Mouse (Mus musculus) hindbrain, embryonic 12.5 days (tissue): ENCODE data around the gene Nr1i3. TPM values are rescaled to one million over a fixed set of nuclear protein-coding genes. Genes with fewer than 3 reads are reported as not detected.

Experiments used
- ATAC-seq: fragments of 200-750 bp; cut with Nextera tagmentation; 2 replicates; pipeline ENCODE4 v1.8.0; 2017; ENCODE audit warnings: moderate TSS enrichment; ENCODE audit not compliant: low FRiP score
- H3K27ac ChIP-seq: fragments of 300-500 bp; sonication (generic); 2 replicates; pipeline ENCODE4 v1.5.1; 2016; ENCODE audit warnings: mild to moderate bottlenecking
- H3K27me3 ChIP-seq: fragments of 300-500 bp; sonication (generic); 2 replicates; pipeline ENCODE4 v1.6.1; 2016; ENCODE audit warnings: mild to moderate bottlenecking
- H3K36me3 ChIP-seq: fragments of 300-500 bp; sonication (generic); 2 replicates; pipeline ENCODE4 v1.6.1; 2016; ENCODE audit warnings: mild to moderate bottlenecking
- H3K4me1 ChIP-seq: fragments of 300-500 bp; sonication (generic); 2 replicates; pipeline ENCODE4 v1.6.1; 2016
- H3K4me2 ChIP-seq: fragments of 300-500 bp; sonication (generic); replicated peaks from 2 replicates; pipeline ENCODE4 v1.6.1; 2016; ENCODE audit warnings: mild to moderate bottlenecking
- H3K4me3 ChIP-seq: fragments of 300-500 bp; sonication (generic); 2 replicates; pipeline ENCODE4 v1.5.1; 2016; ENCODE audit warnings: mild to moderate bottlenecking
- H3K9ac ChIP-seq: fragments of 300-500 bp; sonication (generic); 2 replicates; pipeline ENCODE4 v1.6.1; 2016; ENCODE audit warnings: mild to moderate bottlenecking, moderate library complexity
- H3K9me3 ChIP-seq: fragments of 300-500 bp; sonication (generic); replicated peaks from 2 replicates; pipeline ENCODE4 v1.6.1; 2016; ENCODE audit warnings: mild to moderate bottlenecking
- WGBS: fragments of 180-500 bp; shearing (Covaris S2); methylation state at CpG from one replicate; pipeline ENCODE4 v1.1.7; 2016; 5-methylcytosine and 5-hydroxymethylcytosine counted together
- polyA plus RNA-seq: library from polyadenylated mRNA; unstranded; fragments of >200 nt; fragmentation: Nextera tagmentation; extraction: Ambion mirVana; gene quantifications from 2 replicates; pipeline ENCODE4 v1.2.1, GENCODE M21; 2016

Nr1i3 gene
- polyA plus RNA-seq: 0.15 and 0.39 TPM in 2 replicates

GRCm38 (mm10) chr1:171213801-171214496, at the start of gene Nr1i3:
TSS of gene Nr1i3 (plus strand) at chr1:171213970.
- Histone ChIP-seq H3K9ac (no peak within 1 kb of the TSS), H3K27me3 (no peaks in the 10 kb centered on the region), H3K4me3 (no peak within 1 kb of the TSS), H3K36me3 (peaks cover 10% of the 10 kb centered on the region; the same call in 1 of the 2 replicates), H3K9me3 (no peaks in the 10 kb centered on the region), H3K4me2 (no peak within 1 kb of the TSS), H3K27ac (no peak within 1 kb of the TSS), H3K4me1 (no peaks in the 10 kb centered on the region)
- WGBS: 76% methylated on average over 10 of the region's 10 CpGs
- ATAC-seq: no peak

- Histone ChIP-seq H3K27ac (no peak overlapping the region), H3K4me1 (peaks cover 9% of the 10 kb centered on the region; the same call in 1 of the 2 replicates), H3K36me3 (no peaks in the 10 kb centered on the region), H3K9me3 (no peaks in the 10 kb centered on the region), H3K4me3 (no peak overlapping the region), H3K27me3 (peaks cover 20% of the 10 kb centered on the region), H3K9ac (no peak overlapping the region), H3K4me2 (no peak overlapping the region)
- 29% methylated on average over 3 of the region's 3 CpGs for WGBS
- no peak for ATAC-seq
Measured at GRCm38 (mm10) chr1:171164258-171164657, 49.5 kb upstream of the Nr1i3 start.

- H3K4me2 ChIP-seq: no peak overlapping the region
- no peaks in the 10 kb centered on the region for H3K4me1 ChIP-seq
- ATAC-seq: no peak
- no peak overlapping the region for H3K9ac ChIP-seq
- no peak overlapping the region for H3K27ac ChIP-seq
- H3K27me3 ChIP-seq: peaks cover 5% of the 10 kb centered on the region
- WGBS: 76% methylated on average over 5 of the region's 5 CpGs
- H3K9me3 ChIP-seq: no peaks in the 10 kb centered on the region
- no peak overlapping the region for H3K4me3 ChIP-seq
- H3K36me3 ChIP-seq: no peaks in the 10 kb centered on the region
Measured at GRCm38 (mm10) chr1:171165629-171166345, 48.0 kb upstream of the Nr1i3 start.

GRCm38 (mm10) chr1:171168906-171169305, 44.9 kb upstream of the Nr1i3 start:
- Histone ChIP-seq H3K4me2 (no peak overlapping the region), H3K9me3 (no peaks in the 10 kb centered on the region), H3K9ac (no peak overlapping the region), H3K27ac (no peak overlapping the region), H3K36me3 (no peaks in the 10 kb centered on the region), H3K4me1 (no peaks in the 10 kb centered on the region), H3K27me3 (no peaks in the 10 kb centered on the region), H3K4me3 (no peak overlapping the region)
- ATAC-seq: no peak
- 91% methylated on average over 12 of the region's 12 CpGs for WGBS

GRCm38 (mm10) chr1:171169913-171170312, 43.9 kb upstream of the Nr1i3 start:
- Histone ChIP-seq H3K9me3 (no peaks in the 10 kb centered on the region), H3K27me3 (no peaks in the 10 kb centered on the region), H3K27ac (no peak overlapping the region), H3K9ac (no peak overlapping the region), H3K36me3 (no peaks in the 10 kb centered on the region), H3K4me2 (no peak overlapping the region), H3K4me3 (no peak overlapping the region), H3K4me1 (no peaks in the 10 kb centered on the region)
- no peak for ATAC-seq
- WGBS: 74% methylated on average over 3 of the region's 3 CpGs

- no peaks in the 10 kb centered on the region for H3K9me3 ChIP-seq
- no peaks in the 10 kb centered on the region for H3K36me3 ChIP-seq
- no peak overlapping the region for H3K4me3 ChIP-seq
- no peak overlapping the region for H3K27ac ChIP-seq
- 67% methylated on average over 3 of the region's 3 CpGs for WGBS
- H3K9ac ChIP-seq: no peak overlapping the region
- ATAC-seq: no peak
- no peak overlapping the region for H3K4me2 ChIP-seq
- no peaks in the 10 kb centered on the region for H3K27me3 ChIP-seq
- H3K4me1 ChIP-seq: no peaks in the 10 kb centered on the region
Measured at GRCm38 (mm10) chr1:171171138-171171537, 42.6 kb upstream of the Nr1i3 start.

- Histone ChIP-seq H3K27me3 (no peaks in the 10 kb centered on the region), H3K9me3 (no peaks in the 10 kb centered on the region), H3K4me3 (no peak overlapping the region), H3K9ac (no peak overlapping the region), H3K4me2 (no peak overlapping the region), H3K36me3 (no peaks in the 10 kb centered on the region), H3K27ac (no peak overlapping the region), H3K4me1 (no peaks in the 10 kb centered on the region)
- ATAC-seq: no peak
- 97% methylated on average over 8 of the region's 8 CpGs for WGBS
Measured at GRCm38 (mm10) chr1:171172779-171173178, 41.0 kb upstream of the Nr1i3 start.

- H3K9me3 ChIP-seq: no peaks in the 10 kb centered on the region
- no peak overlapping the region for H3K27ac ChIP-seq
- no peak overlapping the region for H3K9ac ChIP-seq
- no peak overlapping the region for H3K4me2 ChIP-seq
- no peaks in the 10 kb centered on the region for H3K27me3 ChIP-seq
- no peaks in the 10 kb centered on the region for H3K4me1 ChIP-seq
- ATAC-seq: no peak
- H3K36me3 ChIP-seq: no peaks in the 10 kb centered on the region
- H3K4me3 ChIP-seq: no peak overlapping the region
- 88% methylated on average over 5 of the region's 5 CpGs for WGBS
Measured at GRCm38 (mm10) chr1:171179487-171180171, 34.1 kb upstream of the Nr1i3 start.

- H3K4me3 ChIP-seq: no peak overlapping the region
Measured at GRCm38 (mm10) chr1:171183025-171183424, 30.7 kb upstream of the Nr1i3 start.

GRCm38 (mm10) chr1:171183620-171184019, 30.1 kb upstream of the Nr1i3 start:
- Histone ChIP-seq H3K4me1 (peaks cover 6% of the 10 kb centered on the region), H3K9me3 (no peaks in the 10 kb centered on the region), H3K27me3 (no peaks in the 10 kb centered on the region), H3K27ac (no peak overlapping the region), H3K9ac (no peak overlapping the region), H3K4me2 (no peak overlapping the region), H3K36me3 (no peaks in the 10 kb centered on the region), H3K4me3 (no peak overlapping the region)
- ATAC-seq: no peak
- WGBS: 73% methylated on average over 3 of the region's 3 CpGs

More at GRCm38 (mm10) chr1:171183025-171183424, 30.7 kb upstream of the Nr1i3 start:
- 82% methylated on average over 3 of the region's 3 CpGs for whole genome bisulfite sequencing
- Histone ChIP-seq H3K27ac (no peak overlapping the region), H3K9me3 (no peaks in the 10 kb centered on the region), H3K4me2 (no peak overlapping the region), H3K4me1 (peaks cover under 1% of the 10 kb centered on the region), H3K36me3 (no peaks in the 10 kb centered on the region), H3K27me3 (no peaks in the 10 kb centered on the region), H3K9ac (no peak overlapping the region)
- ATAC-seq: no peak

GRCm38 (mm10) chr1:171184314-171184713, 29.5 kb upstream of the Nr1i3 start:
- no peak for ATAC-seq
- H3K9ac ChIP-seq: no peak overlapping the region
- H3K36me3 ChIP-seq: no peaks in the 10 kb centered on the region
- H3K4me2 ChIP-seq: no peak overlapping the region
- no peak overlapping the region for H3K4me3 ChIP-seq
- no peaks in the 10 kb centered on the region for H3K9me3 ChIP-seq
- H3K27me3 ChIP-seq: no peaks in the 10 kb centered on the region
- no peak overlapping the region for H3K27ac ChIP-seq
- H3K4me1 ChIP-seq: peaks cover 12% of the 10 kb centered on the region
- WGBS: 89% methylated on average over 7 of the region's 7 CpGs

GRCm38 (mm10) chr1:171185655-171186054, 28.1 kb upstream of the Nr1i3 start:
- H3K27ac ChIP-seq: no peak overlapping the region
- no peak for ATAC-seq
- H3K4me1 ChIP-seq: peaks cover 14% of the 10 kb centered on the region
- 73% methylated on average over 8 of the region's 8 CpGs for WGBS
- 0 out of 2 replicates have a peak, but pooled peaks cover 3% of the 10 kb centered on the region for H3K27me3 ChIP-seq
- no peak overlapping the region; the same call in 1 of the 2 replicates for H3K9ac ChIP-seq
- H3K4me3 ChIP-seq: no peak overlapping the region
- no peaks in the 10 kb centered on the region for H3K36me3 ChIP-seq
- H3K4me2 ChIP-seq: no peak overlapping the region
- H3K9me3 ChIP-seq: no peaks in the 10 kb centered on the region
